Mouse (Mus musculus) CD4-positive, CD25-positive, alpha-beta regulatory T cell, adult 4 months (primary cell): Measurements from ENCODE around the gene Tubb1. TPM values are rescaled to one million over a fixed set of nuclear protein-coding genes. Genes with fewer than 3 reads are reported as not detected.

Experiments
- ATAC-seq: one replicate; pipeline ENCODE4 v1.8.0; 2017
- polyA plus RNA-seq, 2 experiments: library from polyadenylated mRNA; unstranded; fragments of 100-300 nt; shearing (Covaris generic); gene quantifications; one replicate each; pipeline ENCODE4 v1.2.1; 2017

Tubb1 gene
- polyA plus RNA-seq, 2 experiments from 2014 or later: not detected

- ATAC-seq: no peak
Observed at GRCm38 (mm10) chr2:174444359-174444758, 6.1 kb upstream of the Tubb1 start.

GRCm38 (mm10) chr2:174445018-174445417, 5.5 kb upstream of the Tubb1 start:
- ATAC-seq: no peak

- no peak for ATAC-seq
Observed at GRCm38 (mm10) chr2:174446492-174446891, 4.0 kb upstream of the Tubb1 start.

DNA sequence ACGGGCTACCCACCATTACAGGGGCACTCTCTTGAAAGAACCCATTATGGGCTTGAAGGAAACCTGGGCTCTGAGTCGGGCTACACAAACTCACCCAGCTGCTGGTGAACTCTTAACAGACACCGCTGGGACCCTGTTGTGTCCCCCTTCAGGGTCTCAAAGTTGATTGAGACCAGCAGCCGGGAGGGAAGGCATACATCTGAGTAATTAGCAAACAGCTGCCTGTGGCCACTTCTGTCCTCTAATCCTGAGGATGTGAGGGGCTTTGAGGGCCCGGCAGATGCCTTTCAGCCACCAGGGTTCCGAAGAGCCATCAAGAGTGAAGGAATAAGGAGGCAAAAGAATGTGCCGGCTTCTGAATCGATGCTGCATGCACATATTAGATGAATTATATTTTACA, 3.6 kb upstream of the Tubb1 start:
- no peak for ATAC-seq

DNA sequence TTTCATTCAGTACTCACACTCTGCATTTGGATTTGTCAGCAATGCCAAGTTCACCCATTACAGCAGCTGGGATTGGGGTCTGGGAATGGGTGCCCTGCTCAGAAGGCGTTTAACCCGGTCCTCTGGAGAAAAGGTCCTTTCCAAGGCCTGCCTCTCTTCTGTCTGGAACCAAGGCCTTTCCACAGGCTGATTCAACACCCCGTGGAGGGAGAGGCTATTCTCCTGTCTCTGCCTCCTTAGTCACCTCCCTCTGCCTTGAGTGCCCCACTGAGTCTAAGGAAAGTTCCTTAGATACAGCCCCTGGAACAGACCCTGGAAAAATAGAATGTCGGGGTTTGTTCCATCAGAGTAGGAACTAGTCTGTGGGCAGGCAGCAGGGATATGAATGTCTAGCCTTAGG, 2.1 kb upstream of the Tubb1 start:
- no peak for ATAC-seq

- ATAC-seq: no peak
Observed at GRCm38 (mm10) chr2:174453681-174454080, 3.2 kb downstream of the Tubb1 start.

DNA sequence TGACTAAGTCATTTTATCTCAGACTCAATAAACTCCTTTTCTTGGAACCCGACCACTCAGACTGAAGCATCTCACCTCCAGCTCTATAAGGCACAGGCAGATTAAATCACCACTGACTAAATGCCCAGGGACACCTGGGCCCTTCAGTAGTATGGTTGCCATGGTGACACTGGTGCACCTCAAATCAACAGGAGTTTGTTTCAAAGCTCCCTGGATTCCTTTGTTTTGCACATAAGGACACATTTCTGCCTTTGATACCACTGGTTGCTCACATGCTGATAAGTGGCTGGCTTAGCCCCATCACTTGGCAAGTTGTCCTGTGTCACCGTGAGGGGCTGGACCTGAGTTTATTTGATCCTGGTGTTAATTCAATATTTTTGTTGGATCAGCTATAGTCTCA, 8.9 kb downstream of the Tubb1 start:
- ATAC-seq: no peak

- ATAC-seq: peak; percentile 35
Observed at GRCm38 (mm10) chr2:174463370-174463769, 12.9 kb downstream of the Tubb1 start.

- ATAC-seq: peak; percentile 91
Observed at GRCm38 (mm10) chr2:174463789-174464523, 13.5 kb downstream of the Tubb1 start, which contains the start of gene Atp5e. TSS of gene Atp5e (minus strand) at chr2:174464105.

GRCm38 (mm10) chr2:174470333-174470732, 19.8 kb downstream of the Tubb1 start:
- ATAC-seq: no peak

GRCm38 (mm10) chr2:174470786-174471405, 20.4 kb downstream of the Tubb1 start:
- no peak for ATAC-seq

GRCm38 (mm10) chr2:174472407-174472806, 21.9 kb downstream of the Tubb1 start:
- ATAC-seq: peak; percentile 20

DNA sequence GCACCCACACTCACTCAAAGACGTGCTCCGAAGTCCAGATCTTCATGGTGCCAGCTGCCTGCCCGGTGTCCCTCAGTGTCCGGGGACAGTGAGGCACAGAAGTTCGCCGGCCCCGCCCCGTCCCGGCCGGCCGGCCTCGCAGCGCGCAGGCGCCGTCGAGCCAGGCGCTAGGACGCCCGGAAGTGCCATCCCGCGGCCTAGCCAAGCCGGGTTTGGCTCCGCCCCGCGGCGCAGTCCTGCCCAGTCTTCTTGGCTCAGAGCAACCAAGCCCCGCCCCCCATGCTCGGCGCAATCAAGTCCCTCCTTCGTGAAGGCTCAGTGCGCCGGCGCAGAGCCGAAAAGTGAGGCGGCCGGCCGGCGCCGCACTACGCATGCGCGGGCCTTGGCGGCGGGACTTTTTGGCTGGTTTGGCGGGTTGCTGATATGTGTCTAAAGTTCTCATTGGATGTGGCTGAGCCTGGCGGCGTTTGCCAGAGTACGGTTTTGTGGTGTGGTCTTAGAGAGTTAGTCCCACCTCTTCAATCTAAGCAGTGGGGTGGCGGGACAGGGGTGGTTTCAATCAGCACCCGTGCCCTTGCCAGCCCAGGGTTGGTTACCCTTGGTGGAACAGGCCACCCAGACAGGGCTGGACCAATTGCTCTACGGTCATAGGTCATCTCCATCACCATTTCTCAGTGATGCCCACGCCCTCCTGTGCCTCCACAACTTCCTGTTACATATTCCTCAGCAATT, 22.5 kb downstream of the Tubb1 start, which contains the start of gene Prelid3b:
TSS of gene Prelid3b (minus strand) at position 264 of the 732 bp plus-strand sequence.
- peak; percentile 93 for ATAC-seq

- ATAC-seq: no peak
Observed at GRCm38 (mm10) chr2:174473550-174473927, 23.0 kb downstream of the Tubb1 start.

- ATAC-seq: no peak
Observed at GRCm38 (mm10) chr2:174477543-174478319, 27.2 kb downstream of the Tubb1 start.

DNA sequence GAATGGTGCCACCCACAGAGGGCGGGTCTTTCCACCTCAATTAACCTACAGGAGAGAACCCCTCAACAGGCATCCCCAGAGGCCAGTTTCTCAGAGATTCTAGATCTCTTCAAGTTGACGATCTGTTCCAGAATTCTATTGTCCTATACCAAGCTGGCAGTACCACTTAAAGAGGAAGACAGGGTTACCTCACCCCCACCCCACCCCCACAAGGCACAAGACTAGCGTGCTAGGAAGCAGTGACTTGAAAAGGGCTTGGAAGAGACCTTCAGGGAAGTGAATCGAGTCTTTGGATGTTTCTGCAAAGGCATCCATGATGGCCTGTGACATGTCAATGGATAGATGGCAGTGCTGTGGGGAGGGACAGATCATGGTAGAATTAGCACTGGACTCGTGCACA, 28.3 kb downstream of the Tubb1 start:
- no peak for ATAC-seq

- no peak for ATAC-seq
Observed at GRCm38 (mm10) chr2:174487005-174487404, 36.5 kb downstream of the Tubb1 start.

- ATAC-seq: peak; percentile 87
Observed at GRCm38 (mm10) chr2:174492858-174493257, 42.4 kb downstream of the Tubb1 start.

DNA sequence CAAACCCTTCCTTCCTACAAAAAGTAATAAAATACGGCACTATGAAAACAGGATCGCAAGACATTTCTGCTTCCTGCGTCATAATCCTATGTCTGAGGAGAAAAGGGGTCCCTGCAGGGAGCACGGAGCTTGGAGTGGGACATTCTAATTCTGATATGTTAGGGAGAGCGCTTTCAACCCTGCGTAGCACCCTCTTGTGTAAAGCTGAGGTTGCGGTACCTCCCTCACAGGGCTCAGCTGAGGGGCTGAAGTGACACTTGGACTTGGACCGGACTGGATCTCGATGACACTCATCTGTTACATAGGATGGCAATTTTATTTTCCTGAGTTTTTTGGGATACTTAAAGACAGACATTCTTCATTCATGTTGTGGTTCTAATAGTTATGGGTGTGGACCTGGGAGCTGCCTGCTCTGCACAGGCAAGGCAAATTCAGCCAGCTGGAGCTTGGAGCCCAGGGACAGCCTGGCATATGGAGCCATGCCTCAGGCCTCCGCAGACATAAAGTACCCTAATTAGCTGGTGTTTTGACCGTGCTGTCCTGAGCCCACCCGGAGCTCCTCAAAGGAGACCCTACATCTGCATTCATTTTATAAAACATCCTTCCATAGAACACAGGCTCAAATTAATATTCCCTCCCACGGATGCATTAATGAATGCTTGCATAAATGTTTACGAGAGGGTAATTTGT, 50.5 kb downstream of the Tubb1 start:
- no peak for ATAC-seq

GRCm38 (mm10) chr2:174501517-174501916, 51.0 kb downstream of the Tubb1 start:
- ATAC-seq: no peak

- ATAC-seq: no peak
Observed at GRCm38 (mm10) chr2:174502321-174502720, 51.8 kb downstream of the Tubb1 start.

DNA sequence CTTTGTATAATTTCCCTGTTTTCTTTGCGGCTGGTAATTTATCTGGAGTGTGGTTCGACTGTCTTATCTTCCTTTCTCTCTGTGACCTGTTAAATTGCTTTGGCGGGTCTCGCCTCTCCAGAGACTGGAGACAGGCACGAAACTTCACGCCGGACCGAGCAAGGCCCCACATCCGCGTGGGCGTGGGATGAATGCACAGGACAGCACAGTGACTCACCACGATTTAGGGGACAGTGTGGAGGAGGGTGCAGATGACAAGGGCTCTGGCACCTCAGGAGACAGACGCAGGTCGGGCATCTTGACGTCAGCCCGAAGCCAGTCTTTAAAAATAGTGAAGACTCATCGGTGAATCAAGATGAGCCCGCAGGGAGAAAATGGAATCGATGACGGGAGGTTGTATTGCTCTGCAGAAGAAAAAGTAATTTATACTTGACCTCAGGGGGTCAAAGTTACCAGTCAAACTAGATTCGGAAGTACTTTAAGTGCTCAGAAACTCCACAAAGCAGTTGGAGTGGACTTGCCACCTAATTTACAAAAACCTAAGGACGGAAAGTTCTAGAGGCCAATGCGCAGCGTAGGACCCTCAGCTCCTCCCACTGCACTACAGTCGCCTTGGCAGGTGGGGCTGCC, 52.5 kb downstream of the Tubb1 start:
- no peak for ATAC-seq
